Mouse (Mus musculus) midbrain, embryonic 13.5 days (tissue): ENCODE measurements at regions not wholly inside any gene's neighbourhood (a gene's known extent, or its start where the extent isn't known, plus 50 kb on each side); places are given as distances from the start of the nearest gene placed in this dataset.

ENCODE experiments used
- ATAC-seq: fragments of 200-750 bp; cut with Nextera tagmentation; 2 replicates; pipeline ENCODE4 v1.8.0; 2017; ENCODE audit warnings: mild to moderate bottlenecking, moderate TSS enrichment, moderate library complexity
- H3K27ac ChIP-seq: fragments of 300-500 bp; sonication (generic); 2 replicates; pipeline ENCODE4 v1.5.1; 2015; ENCODE audit warnings: inconsistent platforms, mild to moderate bottlenecking, moderate library complexity
- H3K27me3 ChIP-seq: fragments of 300-500 bp; sonication (generic); 2 replicates; pipeline ENCODE4 v1.6.1; 2015; ENCODE audit warnings: mild to moderate bottlenecking, inconsistent platforms
- H3K36me3 ChIP-seq: fragments of 300-500 bp; sonication (generic); 2 replicates; pipeline ENCODE4 v1.6.1; 2015; ENCODE audit warnings: mild to moderate bottlenecking, inconsistent platforms
- H3K4me1 ChIP-seq: fragments of 300-500 bp; sonication (generic); replicated peaks from 2 replicates; pipeline ENCODE4 v1.6.1; 2015; ENCODE audit warnings: inconsistent platforms
- H3K4me2 ChIP-seq: fragments of 300-500 bp; sonication (generic); replicated peaks from 2 replicates; pipeline ENCODE4 v1.6.1; 2015; ENCODE audit warnings: moderate library complexity, mild to moderate bottlenecking, inconsistent platforms
- H3K4me3 ChIP-seq: fragments of 300-500 bp; sonication (generic); replicated peaks from 2 replicates; pipeline ENCODE4 v1.5.1; 2015; ENCODE audit warnings: mild to moderate bottlenecking, inconsistent platforms
- H3K9ac ChIP-seq: fragments of 300-500 bp; sonication (generic); replicated peaks from 2 replicates; pipeline ENCODE4 v1.6.1; 2015; ENCODE audit warnings: mild to moderate bottlenecking, inconsistent platforms
- H3K9me3 ChIP-seq: fragments of 300-500 bp; sonication (generic); 2 replicates; pipeline ENCODE4 v1.6.1; 2016; ENCODE audit warnings: mild to moderate bottlenecking, inconsistent platforms
- whole genome bisulfite sequencing: fragments of 180-500 bp; shearing (Covaris S2); methylation state at CpG from one replicate; pipeline ENCODE4 v1.1.7; 2015; 5-methylcytosine and 5-hydroxymethylcytosine counted together

DNA sequence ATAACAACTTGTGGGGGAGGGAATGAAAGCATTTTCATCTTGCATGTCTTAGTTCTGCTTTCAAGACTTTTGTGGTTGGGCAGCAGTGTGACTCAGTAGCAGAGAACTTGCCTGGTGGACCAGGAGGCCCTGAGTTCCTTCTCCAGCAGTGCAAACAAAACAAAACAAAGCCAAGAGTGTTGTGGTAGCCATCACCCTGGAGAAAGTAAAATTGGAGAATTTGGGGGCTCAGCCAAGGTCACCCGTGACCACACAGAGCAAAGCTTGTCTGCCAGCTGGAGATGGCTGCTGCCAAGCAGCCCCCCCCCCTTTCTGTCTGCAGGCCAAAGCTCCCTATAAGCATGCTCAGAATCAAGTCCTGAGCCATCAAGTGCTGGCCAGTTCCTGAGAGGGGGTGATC lies 279.2 kb downstream of the Bcor start:
- Histone ChIP-seq H3K4me3 (no peak overlapping the region), H3K9me3 (no peaks in the 10 kb centered on the region), H3K27me3 (peaks cover 21% of the 10 kb centered on the region; the same call in 1 of the 2 replicates), H3K27ac (no peak overlapping the region), H3K4me2 (no peak overlapping the region), H3K36me3 (no peaks in the 10 kb centered on the region), H3K4me1 (no peaks in the 10 kb centered on the region), H3K9ac (no peak overlapping the region)
- WGBS = 89% methylated on average over 1 of the region's 1 CpGs
- peak; percentile 48; the same call in 1 of the 2 replicates for ATAC-seq

DNA sequence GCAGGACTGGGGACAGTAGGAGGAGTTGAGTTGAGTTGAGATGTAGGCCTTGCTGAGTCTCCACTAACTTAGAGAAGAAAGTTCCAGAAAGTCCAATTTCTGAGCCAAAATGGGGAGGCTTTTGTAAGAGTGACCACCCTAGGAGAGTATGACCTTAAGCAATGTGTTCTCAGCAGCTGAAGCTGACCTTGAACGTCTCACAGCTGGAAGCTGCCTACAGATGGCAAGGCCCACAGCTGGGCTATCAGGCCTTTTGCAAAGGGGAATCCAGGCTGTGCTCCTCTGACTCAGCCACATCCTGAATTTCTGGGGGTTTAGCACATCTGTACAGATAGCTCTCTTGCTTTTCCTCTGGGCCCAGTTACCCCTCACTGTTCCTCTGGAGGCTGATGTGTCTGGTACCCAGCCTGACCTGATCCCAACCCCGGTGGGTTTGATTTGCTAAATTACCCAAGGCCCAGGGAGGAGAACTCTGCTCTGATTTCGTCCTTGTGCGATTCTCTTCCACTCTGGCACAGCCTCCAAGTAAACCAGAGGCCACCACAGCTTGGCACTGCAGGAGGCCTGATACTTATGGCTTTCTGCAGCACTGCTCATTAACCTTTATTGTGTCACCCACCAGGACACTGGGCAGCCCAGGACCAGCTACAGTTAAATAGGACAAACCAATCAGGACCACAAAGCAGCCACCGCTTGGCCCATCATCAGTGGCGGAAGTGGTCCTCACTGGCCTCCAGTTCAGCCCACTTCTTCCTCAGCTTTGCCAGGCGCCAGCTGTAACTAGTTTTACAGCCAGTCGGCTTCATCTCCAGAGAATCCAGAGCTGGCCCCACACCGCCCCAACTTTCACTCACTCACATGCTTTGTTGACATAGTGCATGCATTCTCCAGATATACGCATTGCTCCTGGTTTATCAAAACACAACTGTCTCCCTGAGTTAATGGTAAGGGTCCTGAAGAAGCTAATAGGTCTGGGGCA lies 276.1 kb downstream of the Bcor start:
- no peaks in the 10 kb centered on the region for H3K9me3 ChIP-seq
- H3K27me3 ChIP-seq = peaks cover 21% of the 10 kb centered on the region; the same call in 1 of the 2 replicates
- no peak for ATAC-seq
- H3K4me1 ChIP-seq = no peaks in the 10 kb centered on the region
- H3K4me3 ChIP-seq = no peak overlapping the region
- WGBS = 67% methylated on average over 10 of the region's 10 CpGs
- H3K36me3 ChIP-seq = no peaks in the 10 kb centered on the region
- no peak overlapping the region for H3K27ac ChIP-seq
- H3K4me2 ChIP-seq = no peak overlapping the region
- H3K9ac ChIP-seq = no peak overlapping the region

DNA sequence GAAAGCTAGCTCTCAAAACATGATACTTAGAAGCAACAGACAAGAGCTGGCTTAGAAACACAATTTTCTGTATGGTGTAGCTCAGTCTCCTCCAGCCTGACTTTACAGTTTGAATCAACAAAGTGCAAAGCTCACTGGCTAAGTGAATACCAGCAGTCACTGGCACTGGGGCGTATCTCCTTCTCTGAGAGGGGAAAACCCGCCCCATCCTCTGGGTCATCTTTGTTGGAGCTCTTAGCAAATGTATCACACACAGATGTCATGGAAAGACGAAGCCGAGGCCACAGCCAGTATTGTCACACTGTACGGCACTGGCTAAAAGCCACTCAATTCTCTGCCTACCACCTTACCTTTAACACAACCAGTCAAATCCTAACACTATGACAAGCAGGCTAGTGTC lies 267.8 kb downstream of the Bcor start:
- Histone ChIP-seq H3K27me3 (peaks cover 27% of the 10 kb centered on the region), H3K4me1 (peaks cover 14% of the 10 kb centered on the region), H3K9ac (no peak overlapping the region), H3K9me3 (no peaks in the 10 kb centered on the region), H3K36me3 (no peaks in the 10 kb centered on the region), H3K4me3 (no peak overlapping the region), H3K27ac (no peak overlapping the region), H3K4me2 (no peak overlapping the region)
- no peak for ATAC-seq
- WGBS = 88% methylated on average over 5 of the region's 5 CpGs

DNA sequence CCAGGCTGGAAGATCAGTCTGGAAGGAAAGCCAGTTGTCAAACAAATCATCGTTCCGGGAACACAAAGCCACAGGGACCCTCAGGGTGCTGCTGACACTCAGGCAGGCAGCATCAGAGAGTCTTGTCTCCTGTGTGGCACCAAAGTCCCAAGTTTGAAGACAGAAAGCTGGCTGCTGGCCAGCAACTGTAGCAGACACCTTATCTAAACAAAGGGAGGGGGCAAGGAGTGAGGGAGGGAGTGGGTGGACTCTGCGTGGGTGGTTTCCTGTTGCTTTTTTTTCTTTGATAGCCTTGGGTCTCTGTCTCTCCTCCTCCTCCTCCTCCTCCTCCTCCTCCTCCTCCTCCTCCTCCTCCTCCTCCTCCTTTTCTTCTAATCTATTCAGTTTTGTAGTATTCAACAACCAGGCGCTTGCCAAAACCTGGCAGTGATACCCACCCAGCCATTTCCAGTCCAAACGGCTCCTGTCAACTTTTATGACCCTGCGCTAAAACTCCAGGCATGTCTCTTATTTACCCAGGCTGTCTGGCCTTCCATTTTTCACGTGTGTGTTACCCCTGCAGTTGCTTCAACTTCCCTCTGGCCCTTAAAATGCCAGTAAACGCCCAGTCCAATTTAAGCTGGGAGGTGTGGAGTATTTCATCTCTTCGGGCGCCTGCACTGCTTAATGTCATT lies 266.4 kb downstream of the Bcor start:
- no peak overlapping the region for H3K4me2 ChIP-seq
- H3K9ac ChIP-seq = no peak overlapping the region
- 45% methylated on average over 10 of the region's 10 CpGs for WGBS
- peak overlapping the region; percentile 53; the same call in 1 of the 2 replicates for H3K27ac ChIP-seq
- no peak overlapping the region for H3K4me3 ChIP-seq
- peaks cover 27% of the 10 kb centered on the region for H3K27me3 ChIP-seq
- no peaks in the 10 kb centered on the region for H3K9me3 ChIP-seq
- no peak for ATAC-seq
- no peaks in the 10 kb centered on the region for H3K36me3 ChIP-seq
- peaks cover 14% of the 10 kb centered on the region for H3K4me1 ChIP-seq

DNA sequence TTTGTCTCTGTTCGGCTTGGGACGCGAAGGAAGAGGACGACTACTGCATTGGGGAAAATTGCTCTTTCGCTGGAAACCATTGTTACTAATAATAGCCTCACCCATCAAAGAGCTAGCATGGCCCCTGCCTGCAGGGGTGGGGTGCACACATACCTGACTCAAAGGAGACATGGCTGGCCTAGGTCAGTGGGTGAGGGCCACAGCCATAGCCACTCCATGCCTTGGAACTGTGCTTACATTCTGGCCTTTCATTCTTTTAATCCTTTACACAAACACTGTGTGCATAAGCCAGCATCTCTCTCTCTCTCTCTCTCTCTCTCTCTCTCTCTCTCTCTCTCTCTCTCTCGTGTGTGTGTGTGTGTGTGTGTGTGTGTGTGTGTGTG lies 265.9 kb downstream of the Bcor start:
- H3K27me3 ChIP-seq = peaks cover 27% of the 10 kb centered on the region
- H3K4me1 ChIP-seq = peaks cover 14% of the 10 kb centered on the region
- H3K27ac ChIP-seq = peak overlapping the region; percentile 53; the same call in 1 of the 2 replicates
- no peak overlapping the region for H3K4me2 ChIP-seq
- H3K9ac ChIP-seq = no peak overlapping the region
- no peaks in the 10 kb centered on the region for H3K36me3 ChIP-seq
- 46% methylated on average over 5 of the region's 6 CpGs for WGBS
- ATAC-seq = peak; percentile 58
- H3K9me3 ChIP-seq = no peaks in the 10 kb centered on the region
- H3K4me3 ChIP-seq = no peak overlapping the region

DNA sequence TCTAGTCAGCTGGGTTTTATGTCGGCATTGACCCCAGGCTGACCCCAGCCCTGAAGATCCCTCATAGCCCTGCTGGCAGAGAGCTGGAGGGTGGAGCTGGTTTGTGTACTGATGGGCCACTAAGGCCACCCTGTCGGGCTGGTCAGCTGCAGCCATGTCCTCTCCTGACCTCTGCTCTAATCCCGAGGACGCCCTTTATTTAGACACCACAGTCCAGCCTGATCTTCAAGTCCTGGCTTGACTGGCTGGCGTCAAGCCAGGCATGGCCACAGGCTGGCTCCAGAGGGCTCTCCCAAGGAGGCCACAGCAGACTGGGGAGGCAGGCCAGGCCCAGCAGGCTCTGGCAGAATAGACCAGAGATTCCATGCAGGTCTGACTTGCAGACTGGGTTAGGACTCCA lies 264.8 kb downstream of the Bcor start:
- 41% methylated on average over 5 of the region's 5 CpGs for WGBS
- peaks cover 27% of the 10 kb centered on the region for H3K27me3 ChIP-seq
- ATAC-seq = no peak

DNA sequence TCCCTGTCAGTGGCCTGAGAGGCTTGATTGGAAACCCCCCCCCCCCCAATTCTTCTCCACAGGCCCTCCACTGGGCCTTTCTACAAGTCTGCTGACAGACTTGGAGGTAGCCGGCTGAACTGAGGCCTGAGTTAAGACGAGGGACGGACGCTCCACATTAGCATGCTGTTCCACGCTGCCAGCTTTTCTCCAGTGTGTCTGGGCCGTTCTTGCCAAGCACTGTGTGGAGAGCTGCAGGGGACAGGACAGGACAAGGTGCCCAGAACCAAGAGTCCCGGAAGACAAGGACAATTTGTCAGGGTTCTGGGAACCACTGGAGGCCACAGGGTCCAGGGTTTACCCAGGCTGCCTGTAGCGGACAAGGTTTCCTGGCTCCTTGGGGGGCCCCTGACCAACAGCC lies 261.9 kb downstream of the Bcor start:
- no peak overlapping the region for H3K4me2 ChIP-seq
- no peak for ATAC-seq
- no peaks in the 10 kb centered on the region for H3K36me3 ChIP-seq
- H3K9me3 ChIP-seq = no peaks in the 10 kb centered on the region
- peaks cover 15% of the 10 kb centered on the region; the same call in 1 of the 2 replicates for H3K27me3 ChIP-seq
- 58% methylated on average over 8 of the region's 8 CpGs for WGBS
- H3K27ac ChIP-seq = no peak overlapping the region
- no peak overlapping the region for H3K9ac ChIP-seq
- no peak overlapping the region for H3K4me3 ChIP-seq
- H3K4me1 ChIP-seq = peaks cover 14% of the 10 kb centered on the region

More for the DNA sequence above, 264.8 kb downstream of the Bcor start:
- Histone ChIP-seq H3K27ac (no peak overlapping the region), H3K4me2 (no peak overlapping the region), H3K4me3 (no peak overlapping the region), H3K9ac (no peak overlapping the region), H3K36me3 (no peaks in the 10 kb centered on the region), H3K4me1 (peaks cover 14% of the 10 kb centered on the region), H3K9me3 (no peaks in the 10 kb centered on the region)

DNA sequence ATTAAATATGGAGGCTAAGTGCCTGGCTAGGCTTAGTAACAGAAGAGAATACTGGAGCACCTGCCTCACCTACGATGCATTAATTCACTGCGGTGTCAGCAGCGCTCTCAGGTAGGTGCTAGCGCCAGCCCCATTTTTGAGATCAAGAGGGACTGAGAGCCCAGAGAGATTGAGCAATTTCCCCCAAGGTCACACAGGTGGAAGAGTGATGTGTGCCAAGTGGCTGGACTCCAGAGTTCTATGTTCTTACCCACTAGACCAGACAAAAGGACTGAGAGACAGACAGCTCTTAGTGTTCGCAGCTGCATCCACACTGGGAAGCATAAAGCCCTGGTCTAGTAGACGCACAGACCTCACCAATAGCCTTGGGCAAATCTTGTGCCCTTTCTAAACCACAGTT lies 261.1 kb downstream of the Bcor start:
- Histone ChIP-seq H3K27ac (no peak overlapping the region), H3K9me3 (no peaks in the 10 kb centered on the region), H3K27me3 (peaks cover 15% of the 10 kb centered on the region; the same call in 1 of the 2 replicates), H3K4me1 (peaks cover 9% of the 10 kb centered on the region), H3K9ac (no peak overlapping the region), H3K4me2 (no peak overlapping the region), H3K4me3 (no peak overlapping the region), H3K36me3 (no peaks in the 10 kb centered on the region)
- no peak for ATAC-seq
- 86% methylated on average over 6 of the region's 6 CpGs for WGBS

DNA sequence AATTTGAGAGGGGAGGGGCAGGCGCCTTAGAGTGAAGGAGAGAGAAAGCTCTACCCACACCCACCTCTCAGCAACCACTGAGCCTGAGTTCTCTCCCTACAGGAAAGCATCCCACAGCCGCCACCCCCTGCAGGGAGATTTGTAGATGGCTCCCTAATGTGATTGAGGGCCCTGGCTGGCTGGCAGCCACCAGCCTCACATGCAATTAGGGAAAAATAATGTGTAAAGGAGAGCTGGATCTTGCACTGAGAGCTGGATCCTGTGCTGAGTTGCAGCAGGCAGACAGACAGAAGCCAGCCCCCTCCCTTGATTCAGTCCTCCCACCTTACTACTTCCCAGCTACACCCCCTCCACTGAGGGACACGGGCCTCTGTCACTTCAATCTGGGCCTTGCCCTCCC lies 260.2 kb downstream of the Bcor start:
- Histone ChIP-seq H3K4me3 (no peak overlapping the region), H3K4me1 (0 out of 2 replicates have a peak, but pooled peaks cover 6% of the 10 kb centered on the region), H3K27me3 (peaks cover 15% of the 10 kb centered on the region; the same call in 1 of the 2 replicates), H3K9ac (no peak overlapping the region), H3K4me2 (no peak overlapping the region), H3K9me3 (no peaks in the 10 kb centered on the region), H3K27ac (no peak overlapping the region), H3K36me3 (no peaks in the 10 kb centered on the region)
- ATAC-seq = no peak
- WGBS = 57% methylated on average over 3 of the region's 3 CpGs

DNA sequence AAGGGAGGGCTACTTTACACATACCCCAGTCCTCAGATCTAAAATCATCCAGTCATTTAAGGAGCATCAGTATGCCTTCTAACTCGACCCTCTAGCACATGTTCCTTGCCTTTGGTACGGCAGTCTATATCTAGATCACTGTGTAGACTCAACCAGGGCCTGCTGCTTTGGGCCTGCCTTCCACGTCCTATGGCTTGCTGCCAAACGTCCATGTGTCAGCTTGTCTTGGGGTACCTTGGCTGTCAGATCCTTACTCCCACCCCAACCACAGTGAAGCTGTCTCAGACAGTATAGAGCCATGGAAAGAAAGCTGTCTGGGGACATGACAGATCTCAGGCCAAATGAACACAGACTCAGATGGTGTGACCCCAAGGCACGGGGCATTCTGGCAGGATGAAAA lies 258.4 kb downstream of the Bcor start:
- H3K4me1 ChIP-seq = no peaks in the 10 kb centered on the region
- whole genome bisulfite sequencing = 74% methylated on average over 5 of the region's 5 CpGs
- H3K4me2 ChIP-seq = no peak overlapping the region
- no peak overlapping the region for H3K4me3 ChIP-seq
- H3K9me3 ChIP-seq = no peaks in the 10 kb centered on the region
- no peak for ATAC-seq
- no peak overlapping the region for H3K27ac ChIP-seq
- H3K9ac ChIP-seq = no peak overlapping the region
- peaks cover 14% of the 10 kb centered on the region; the same call in 1 of the 2 replicates for H3K27me3 ChIP-seq
- H3K36me3 ChIP-seq = no peaks in the 10 kb centered on the region

DNA sequence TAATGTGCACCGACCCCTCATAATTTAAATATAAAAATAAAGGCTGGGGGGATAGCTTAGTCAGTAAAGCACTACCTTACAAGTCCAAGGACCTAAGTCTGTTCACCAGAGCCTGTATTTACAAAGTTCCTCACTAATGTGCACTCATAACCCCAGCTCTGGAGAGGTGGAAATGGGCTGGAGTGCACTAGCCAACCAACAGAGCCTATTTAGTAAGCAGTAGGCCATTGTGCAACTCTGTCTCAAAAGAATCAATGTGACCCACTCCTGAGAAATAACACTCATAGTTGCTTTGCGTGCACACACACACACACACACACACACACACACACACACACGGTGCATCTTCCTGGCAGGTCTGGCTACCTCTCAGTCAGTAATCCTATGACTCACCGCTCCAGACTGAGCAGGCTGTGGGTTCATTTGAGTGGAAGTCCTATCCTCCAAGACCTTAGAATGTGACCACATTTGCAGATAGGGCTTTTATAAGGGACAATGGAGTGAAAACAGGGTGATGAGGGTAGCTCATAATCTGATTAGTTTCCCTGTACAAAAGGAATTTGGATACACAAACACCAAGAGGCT lies 256.9 kb downstream of the Bcor start:
- Histone ChIP-seq H3K4me3 (no peak overlapping the region), H3K27me3 (peaks cover 14% of the 10 kb centered on the region; the same call in 1 of the 2 replicates), H3K9me3 (no peaks in the 10 kb centered on the region), H3K36me3 (no peaks in the 10 kb centered on the region), H3K4me2 (no peak overlapping the region), H3K4me1 (no peaks in the 10 kb centered on the region), H3K27ac (no peak overlapping the region), H3K9ac (no peak overlapping the region)
- WGBS = 76% methylated on average over 4 of the region's 4 CpGs
- ATAC-seq = no peak

DNA sequence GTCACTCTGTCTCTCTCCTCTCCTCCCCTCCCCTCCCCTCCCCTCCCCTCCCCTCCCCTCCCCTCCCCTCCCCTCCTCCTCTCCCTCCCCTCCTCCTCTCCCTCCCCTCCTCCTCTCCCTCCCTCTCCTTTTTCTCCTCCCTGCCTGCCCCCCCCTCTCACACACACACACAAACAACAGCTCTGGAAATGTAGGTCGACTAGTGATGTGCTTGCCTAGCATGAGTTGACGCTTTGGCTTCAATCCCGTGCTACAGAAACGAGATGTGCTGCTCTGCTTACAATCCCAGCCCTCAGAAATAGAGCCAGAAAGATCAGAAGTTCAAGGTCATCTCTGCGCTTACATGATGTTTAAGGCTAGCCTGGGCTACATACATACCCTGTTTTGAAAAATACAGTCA lies 254.9 kb downstream of the Bcor start:
- Histone ChIP-seq H3K9me3 (no peaks in the 10 kb centered on the region), H3K9ac (no peak overlapping the region), H3K27ac (no peak overlapping the region), H3K4me2 (no peak overlapping the region), H3K4me1 (no peaks in the 10 kb centered on the region), H3K36me3 (no peaks in the 10 kb centered on the region), H3K27me3 (peaks cover 11% of the 10 kb centered on the region; the same call in 1 of the 2 replicates), H3K4me3 (no peak overlapping the region)
- ATAC-seq = no peak
- 73% methylated on average over 5 of the region's 5 CpGs for WGBS
